Mouse (Mus musculus): ENCODE data around the gene Rtbdn. TPM values are rescaled to one million over a fixed set of nuclear protein-coding genes. Genes with fewer than 3 reads are reported as not detected.

Rtbdn gene
- polyA plus RNA-seq, 1 experiment from 2014 or later, result 0.15 TPM

DNA sequence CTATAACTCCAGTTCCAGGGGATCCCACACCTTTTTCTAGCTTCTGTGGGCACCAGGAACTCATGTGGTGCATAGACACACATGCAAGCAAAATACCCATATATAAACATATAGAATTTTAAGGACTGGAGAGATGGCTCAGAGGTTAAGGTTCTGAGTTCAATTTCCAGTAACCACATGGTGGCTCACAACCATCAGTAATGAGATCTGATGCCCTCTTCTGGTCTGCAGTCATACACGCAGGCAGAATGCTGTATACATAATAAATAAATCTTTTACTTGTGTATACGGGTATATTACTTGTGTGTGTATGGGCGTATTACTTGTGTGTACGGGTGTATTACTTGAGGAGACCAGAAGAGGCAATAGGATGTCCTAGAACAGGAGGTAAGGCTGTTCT lies 17.2 kb downstream of the Rtbdn start:
- ATAC-seq (ENCODE audit: low FRiP score) (no peak), DNase-seq (ENCODE audit: low spot score, missing footprints) (no peak)
- 89% methylated on average over 4 of the region's 4 CpGs for WGBS
- no peaks in the 10 kb centered on the region for H3K27me3 ChIP-seq (ENCODE audit: control insufficient read depth, insufficient read depth, low read length)
- 0 out of 2 replicates have a peak, but pooled peaks cover 3% of the 10 kb centered on the region for H3K36me3 ChIP-seq (ENCODE audit: control insufficient read depth, insufficient read depth, low read length)
- no peaks in the 10 kb centered on the region for H3K9me3 ChIP-seq (ENCODE audit: control insufficient read depth, low read length)
- H3K4me3 ChIP-seq (ENCODE audit: low read depth, low read length), result no peak overlapping the region
- no peak overlapping the region for H3K4me2 ChIP-seq
- no peak overlapping the region for H3K9ac ChIP-seq (ENCODE audit: low read length)
- no peak overlapping the region for H3K27ac ChIP-seq (ENCODE audit: low read depth, low read length)
- peaks cover 16% of the 10 kb centered on the region for H3K4me1 ChIP-seq (ENCODE audit: control insufficient read depth, insufficient read depth, low read length)

DNA sequence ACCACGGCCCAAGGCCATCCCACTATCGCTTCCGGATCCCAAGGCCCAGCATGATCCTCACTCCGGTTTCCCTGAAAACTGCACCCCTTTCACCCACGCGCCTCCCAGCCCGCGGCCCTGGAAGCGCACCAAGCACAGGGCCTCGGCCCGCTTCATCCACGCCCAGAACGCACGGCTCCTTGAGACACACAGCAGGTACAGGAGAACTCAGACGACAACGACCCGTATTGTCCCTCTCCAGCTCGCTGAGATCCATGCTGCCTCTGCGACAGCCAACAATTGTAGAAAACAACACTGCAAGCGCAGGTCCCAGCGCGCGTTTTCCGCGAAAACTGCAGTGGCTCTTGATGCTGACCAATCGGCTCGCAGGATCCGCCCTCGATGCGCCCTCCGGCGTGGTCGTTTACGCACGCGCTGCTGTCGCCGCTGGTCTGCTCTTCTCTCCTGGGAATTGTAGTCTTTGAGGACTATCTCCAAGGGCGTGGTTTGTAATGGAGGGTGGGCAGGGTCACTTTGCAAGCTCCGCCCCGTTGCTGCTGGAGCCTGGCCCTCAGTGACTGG lies 19.0 kb downstream of the Rtbdn start:
- under 1% methylated on average over 41 of the region's 41 CpGs for WGBS

DNA sequence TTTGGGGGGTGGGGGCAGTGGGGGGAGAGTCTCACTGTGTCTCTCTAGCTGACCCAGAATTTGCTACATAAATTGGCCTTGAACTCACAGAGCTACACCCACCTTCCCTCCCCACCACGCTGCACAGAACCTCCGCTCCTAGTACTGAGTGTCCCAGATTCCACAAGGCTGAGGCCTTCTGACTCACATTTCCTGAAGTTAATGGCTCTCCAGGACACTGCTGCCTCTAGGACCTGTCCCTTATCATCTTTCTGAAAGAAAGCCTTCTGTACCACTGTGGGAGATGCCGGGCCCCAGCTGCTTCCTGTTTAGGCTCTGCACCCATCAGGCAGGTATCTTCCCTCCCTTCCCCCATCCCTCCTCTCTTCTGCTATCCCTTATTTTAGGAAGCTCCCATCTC lies 19.8 kb downstream of the Rtbdn start:
- Histone ChIP-seq H3K4me2 (0 out of 2 replicates have a peak overlapping the region, but pooled peaks have one; percentile 94), H3K4me1 (ENCODE audit: control insufficient read depth, insufficient read depth, low read length) (peaks cover 24% of the 10 kb centered on the region), H3K27ac (ENCODE audit: low read depth, low read length) (no peak overlapping the region), H3K9ac (ENCODE audit: low read length) (no peak overlapping the region), H3K36me3 (ENCODE audit: control insufficient read depth, insufficient read depth, low read length) (0 out of 2 replicates have a peak, but pooled peaks cover 2% of the 10 kb centered on the region), H3K27me3 (ENCODE audit: control insufficient read depth, insufficient read depth, low read length) (no peaks in the 10 kb centered on the region), H3K4me3 (ENCODE audit: low read depth, low read length) (no peak overlapping the region), H3K9me3 (ENCODE audit: control insufficient read depth, low read length) (no peaks in the 10 kb centered on the region)
- ATAC-seq (ENCODE audit: low FRiP score), result peak; percentile 2; the same call in 1 of the 2 replicates
- no peak for DNase-seq (ENCODE audit: low spot score, missing footprints)
- WGBS, result 55% methylated on average over 3 of the region's 3 CpGs

More for the DNA sequence above, 19.0 kb downstream of the Rtbdn start:
- Histone ChIP-seq H3K4me3 (ENCODE audit: low read depth, low read length) (peak overlapping the region; percentile 71), H3K27ac (ENCODE audit: low read depth, low read length) (peak overlapping the region; percentile 25; the same call in 1 of the 2 replicates), H3K4me2 (peak overlapping the region; percentile 94), H3K9ac (ENCODE audit: low read length) (peak overlapping the region; percentile 73), H3K36me3 (ENCODE audit: control insufficient read depth, insufficient read depth, low read length) (no peaks in the 10 kb centered on the region), H3K27me3 (ENCODE audit: control insufficient read depth, insufficient read depth, low read length) (no peaks in the 10 kb centered on the region), H3K4me1 (ENCODE audit: control insufficient read depth, insufficient read depth, low read length) (peaks cover 20% of the 10 kb centered on the region), H3K9me3 (ENCODE audit: control insufficient read depth, low read length) (no peaks in the 10 kb centered on the region)
- DNase-seq (ENCODE audit: low spot score, missing footprints), result peak; percentile 99
- ATAC-seq (ENCODE audit: low FRiP score), result peak; percentile 86

DNA sequence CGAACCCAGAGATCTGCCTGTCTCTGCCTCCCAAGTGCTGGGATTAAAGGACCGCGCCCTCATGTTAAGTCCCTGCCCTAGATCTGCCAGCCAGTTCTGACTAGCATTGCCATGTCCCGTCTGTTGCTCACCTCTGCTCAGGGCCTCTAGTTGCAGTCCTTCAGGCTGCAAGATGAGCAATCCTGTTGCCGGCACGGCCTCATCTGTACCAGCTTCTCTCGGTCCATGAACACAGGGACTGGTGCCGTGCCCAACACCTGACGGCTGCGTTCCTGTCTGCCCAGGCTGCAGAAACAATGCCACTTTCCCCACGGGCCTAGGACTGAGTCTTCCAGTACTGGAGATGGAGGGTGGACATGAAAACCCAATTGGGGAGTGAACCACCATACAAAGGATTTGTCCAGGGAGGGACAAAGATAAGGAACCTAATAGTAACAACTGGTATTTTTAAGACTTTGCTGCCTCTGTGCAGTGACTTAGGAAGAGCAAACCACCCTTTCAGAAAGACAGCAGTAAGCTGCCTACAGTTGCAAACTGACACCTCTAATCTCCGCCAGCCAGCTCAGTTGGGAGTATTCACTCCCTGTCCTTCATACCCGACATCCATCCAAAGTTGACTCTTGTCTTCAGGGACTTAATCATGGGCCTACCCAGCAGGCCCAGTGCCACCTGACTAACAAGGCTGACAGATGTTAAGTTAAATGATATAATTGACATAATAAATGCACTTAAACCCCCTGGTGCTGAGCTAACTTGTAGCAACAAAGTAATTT lies 20.9 kb downstream of the Rtbdn start:
- WGBS, result 85% methylated on average over 13 of the region's 13 CpGs
- Histone ChIP-seq H3K36me3 (ENCODE audit: control insufficient read depth, insufficient read depth, low read length) (0 out of 2 replicates have a peak, but pooled peaks cover 3% of the 10 kb centered on the region), H3K4me1 (ENCODE audit: control insufficient read depth, insufficient read depth, low read length) (peaks cover 24% of the 10 kb centered on the region), H3K27ac (ENCODE audit: low read depth, low read length) (no peak overlapping the region), H3K9ac (ENCODE audit: low read length) (no peak overlapping the region), H3K4me3 (ENCODE audit: low read depth, low read length) (no peak overlapping the region), H3K4me2 (no peak overlapping the region), H3K27me3 (ENCODE audit: control insufficient read depth, insufficient read depth, low read length) (no peaks in the 10 kb centered on the region), H3K9me3 (ENCODE audit: control insufficient read depth, low read length) (no peaks in the 10 kb centered on the region)
- DNase-seq (ENCODE audit: low spot score, missing footprints), result no peak
- no peak for ATAC-seq (ENCODE audit: low FRiP score)

GRCm38 (mm10) chr8:84968650-84969049 lies 21.9 kb downstream of the Rtbdn start:
- peaks cover 24% of the 10 kb centered on the region for H3K4me1 ChIP-seq (ENCODE audit: control insufficient read depth, insufficient read depth, low read length)
- H3K9ac ChIP-seq (ENCODE audit: low read length), result peak overlapping the region; percentile 99
- H3K36me3 ChIP-seq (ENCODE audit: control insufficient read depth, insufficient read depth, low read length), result 0 out of 2 replicates have a peak, but pooled peaks cover 3% of the 10 kb centered on the region
- H3K27ac ChIP-seq (ENCODE audit: low read depth, low read length), result peak overlapping the region; percentile 57; the same call in 1 of the 2 replicates
- H3K4me2 ChIP-seq, result peak overlapping the region; percentile 85
- ATAC-seq (ENCODE audit: low FRiP score) (no peak), DNase-seq (ENCODE audit: low spot score, missing footprints) (no peak)
- 40% methylated on average over 2 of the region's 2 CpGs for WGBS
- peak overlapping the region; percentile 71 for H3K4me3 ChIP-seq (ENCODE audit: low read depth, low read length)
- no peaks in the 10 kb centered on the region for H3K27me3 ChIP-seq (ENCODE audit: control insufficient read depth, insufficient read depth, low read length)
- no peaks in the 10 kb centered on the region for H3K9me3 ChIP-seq (ENCODE audit: control insufficient read depth, low read length)

GRCm38 (mm10) chr8:84969241-84970134 lies 22.7 kb downstream of the Rtbdn start, which contains the start of the genes Gm49661, Prdx2 and Rnaseh2a:
TSS of gene Gm49661 (minus strand) at chr8:84969433.
TSS of gene Prdx2 (plus strand) at chr8:84969587.
TSS of gene Rnaseh2a (minus strand) at chr8:84969767.
- Histone ChIP-seq H3K4me2 (peak within 1 kb of the TSS; percentile 85), H3K4me1 (ENCODE audit: control insufficient read depth, insufficient read depth, low read length) (peaks cover 24% of the 10 kb centered on the region), H3K27ac (ENCODE audit: low read depth, low read length) (peak within 1 kb of the TSS; percentile 57), H3K9me3 (ENCODE audit: control insufficient read depth, low read length) (no peaks in the 10 kb centered on the region), H3K27me3 (ENCODE audit: control insufficient read depth, insufficient read depth, low read length) (no peaks in the 10 kb centered on the region), H3K36me3 (ENCODE audit: control insufficient read depth, insufficient read depth, low read length) (0 out of 2 replicates have a peak, but pooled peaks cover 3% of the 10 kb centered on the region), H3K9ac (ENCODE audit: low read length) (peak within 1 kb of the TSS; percentile 99), H3K4me3 (ENCODE audit: low read depth, low read length) (peak within 1 kb of the TSS; percentile 71)
- ATAC-seq (ENCODE audit: low FRiP score), result peak; percentile 75
- under 1% methylated on average over 56 of the region's 56 CpGs for WGBS
- DNase-seq (ENCODE audit: low spot score, missing footprints), result peak; percentile 99

GRCm38 (mm10) chr8:84970135-84970790 lies 23.5 kb downstream of the Rtbdn start:
- Histone ChIP-seq H3K9ac (ENCODE audit: low read length) (peak overlapping the region; percentile 99), H3K4me2 (peak overlapping the region; percentile 85), H3K27me3 (ENCODE audit: control insufficient read depth, insufficient read depth, low read length) (no peaks in the 10 kb centered on the region), H3K4me1 (ENCODE audit: control insufficient read depth, insufficient read depth, low read length) (peaks cover 20% of the 10 kb centered on the region), H3K4me3 (ENCODE audit: low read depth, low read length) (peak overlapping the region; percentile 71), H3K9me3 (ENCODE audit: control insufficient read depth, low read length) (no peaks in the 10 kb centered on the region), H3K27ac (ENCODE audit: low read depth, low read length) (peak overlapping the region; percentile 57), H3K36me3 (ENCODE audit: control insufficient read depth, insufficient read depth, low read length) (0 out of 2 replicates have a peak, but pooled peaks cover 3% of the 10 kb centered on the region)
- DNase-seq (ENCODE audit: low spot score, missing footprints) (no peak), ATAC-seq (ENCODE audit: low FRiP score) (no peak)
- WGBS, result 11% methylated on average over 21 of the region's 21 CpGs

GRCm38 (mm10) chr8:84970913-84971312 lies 24.1 kb downstream of the Rtbdn start:
- 0 out of 2 replicates have a peak, but pooled peaks cover 3% of the 10 kb centered on the region for H3K36me3 ChIP-seq (ENCODE audit: control insufficient read depth, insufficient read depth, low read length)
- ATAC-seq (ENCODE audit: low FRiP score), result no peak

More at GRCm38 (mm10) chr8:84970913-84971312, 24.1 kb downstream of the Rtbdn start:
- WGBS, result 72% methylated on average over 5 of the region's 5 CpGs
- Histone ChIP-seq H3K27ac (ENCODE audit: low read depth, low read length) (no peak overlapping the region), H3K9ac (ENCODE audit: low read length) (peak overlapping the region; percentile 99), H3K4me2 (peak overlapping the region; percentile 85), H3K9me3 (ENCODE audit: control insufficient read depth, low read length) (no peaks in the 10 kb centered on the region), H3K4me3 (ENCODE audit: low read depth, low read length) (peak overlapping the region; percentile 71), H3K27me3 (ENCODE audit: control insufficient read depth, insufficient read depth, low read length) (no peaks in the 10 kb centered on the region), H3K4me1 (ENCODE audit: control insufficient read depth, insufficient read depth, low read length) (peaks cover 18% of the 10 kb centered on the region)
- no peak for DNase-seq (ENCODE audit: low spot score, missing footprints)
